Mouse (Mus musculus): ENCODE results near the gene Dixdc1. TPM values are rescaled to one million over a fixed set of nuclear protein-coding genes. Genes with fewer than 3 reads are reported as not detected.

Dixdc1 gene
- polyA plus RNA-seq, 1 experiment from 2014 or later = 31.7 TPM

GRCm38 (mm10) chr9:50616161-50616560 lies 123.2 kb downstream of the Dixdc1 start:
- H3K27ac ChIP-seq (replicated peaks) = peak overlapping the region; percentile 94; the same call in 1 of the 2 replicates

More at GRCm38 (mm10) chr9:50616161-50616560, 123.2 kb downstream of the Dixdc1 start:
- Histone ChIP-seq H3K4me1 (replicated peaks) (peaks cover 30% of the 10 kb centered on the region), H3K4me2 (peak overlapping the region; percentile 87), H3K4me3 (peak overlapping the region; percentile 100), H3K9me3 (no peaks in the 10 kb centered on the region), H3K36me3 (peaks cover 39% of the 10 kb centered on the region), H3K27me3 (no peaks in the 10 kb centered on the region), H3K9ac (peak overlapping the region; percentile 97)
- WGBS = 42% methylated on average over 11 of the region's 11 CpGs
- ATAC-seq (ENCODE audit: low FRiP score, low read depth) = no peak

Other genes starting within 250 kb of the Dixdc1 start
- 0.51 and 0.52 TPM in 2 replicates for gene Plet1, start 245.0 kb downstream of the Dixdc1 start, polyA plus RNA-seq (2015; fragmentation: Nextera tagmentation; extraction: Ambion mirVana)
- gene Pts, start 210.8 kb downstream of the Dixdc1 start, polyA plus RNA-seq (2015; fragmentation: Nextera tagmentation; extraction: Ambion mirVana) = 108 TPM in 2 replicates
- 17.2 and 26.3 TPM in 2 replicates for gene Il18, start 184.7 kb downstream of the Dixdc1 start, polyA plus RNA-seq (2015; fragmentation: Nextera tagmentation; extraction: Ambion mirVana)
- gene Bco2, start 184.3 kb downstream of the Dixdc1 start, polyA plus RNA-seq (2015; fragmentation: Nextera tagmentation; extraction: Ambion mirVana) = 0.47 and 0.60 TPM in 2 replicates
- gene Tex12, start 178.2 kb downstream of the Dixdc1 start, polyA plus RNA-seq (2015; fragmentation: Nextera tagmentation; extraction: Ambion mirVana) = 0.17 TPM in 1 of 2 replicates, not detected in the other
- gene Sdhd, start 135.7 kb downstream of the Dixdc1 start, polyA plus RNA-seq (2015; fragmentation: Nextera tagmentation; extraction: Ambion mirVana) = 263 and 265 TPM in 2 replicates
- 341 and 392 TPM in 2 replicates for gene Timm8b, start 135.6 kb downstream of the Dixdc1 start, polyA plus RNA-seq (2015; fragmentation: Nextera tagmentation; extraction: Ambion mirVana)
- 5.1 and 6.5 TPM in 2 replicates for gene Pih1d2, start 122.2 kb downstream of the Dixdc1 start, polyA plus RNA-seq (2015; fragmentation: Nextera tagmentation; extraction: Ambion mirVana)
- 17.9 and 18.4 TPM in 2 replicates for gene Nkapd1, start 122.1 kb downstream of the Dixdc1 start, polyA plus RNA-seq (2015; fragmentation: Nextera tagmentation; extraction: Ambion mirVana)
- 51.7 and 52.4 TPM in 2 replicates for gene Dlat, start 79.7 kb downstream of the Dixdc1 start, polyA plus RNA-seq (2015; fragmentation: Nextera tagmentation; extraction: Ambion mirVana)
- 1.7 and 2.0 TPM in 2 replicates for gene 2310030G06Rik, start 7.0 kb upstream of the Dixdc1 start, polyA plus RNA-seq (2015; fragmentation: Nextera tagmentation; extraction: Ambion mirVana)
- 13.3 and 15.4 TPM in 2 replicates for gene Cryab, start 11.8 kb upstream of the Dixdc1 start, polyA plus RNA-seq (2015; fragmentation: Nextera tagmentation; extraction: Ambion mirVana)
- gene Hspb2, start 12.8 kb upstream of the Dixdc1 start, polyA plus RNA-seq (2015; fragmentation: Nextera tagmentation; extraction: Ambion mirVana) = 1.6 and 1.8 TPM in 2 replicates
- 11.1 and 11.3 TPM in 2 replicates for gene Fdxacb1, start 28.7 kb upstream of the Dixdc1 start, polyA plus RNA-seq (2015; fragmentation: Nextera tagmentation; extraction: Ambion mirVana)
- gene Alg9, start 35.5 kb upstream of the Dixdc1 start, polyA plus RNA-seq (2015; fragmentation: Nextera tagmentation; extraction: Ambion mirVana) = 60.5 and 60.6 TPM in 2 replicates
- 55.0 and 55.3 TPM in 2 replicates for gene 1110032A03Rik, start 36.0 kb upstream of the Dixdc1 start, polyA plus RNA-seq (2015; fragmentation: Nextera tagmentation; extraction: Ambion mirVana)
- gene Ppp2r1b, start 105.8 kb upstream of the Dixdc1 start, polyA plus RNA-seq (2015; fragmentation: Nextera tagmentation; extraction: Ambion mirVana) = 43.8 and 44.8 TPM in 2 replicates